Mouse (Mus musculus) embryonic fibroblast, embryonic 13.5 days (primary cell): Measurements from ENCODE around the gene Tas2r109. TPM values are rescaled to one million over a fixed set of nuclear protein-coding genes. Genes with fewer than 3 reads are reported as not detected.
"Not testable (repeated sequence)": the region's sequence is repeated elsewhere in the genome, so short reads cannot be mapped to it uniquely, and the experiment has no call there.

Source experiments
- H3K27ac ChIP-seq: 2 replicates; pipeline ENCODE4 v1.5.1; 2012; ENCODE audit warnings: low read length, control low read depth, inconsistent platforms; ENCODE audit not compliant: insufficient read depth
- H3K4me1 ChIP-seq: 2 replicates; pipeline ENCODE4 v1.6.1; 2011; ENCODE audit warnings: low read length; ENCODE audit not compliant: control insufficient read depth, insufficient read depth
- H3K4me3 ChIP-seq: 2 replicates; pipeline ENCODE4 v1.5.1; 2011; ENCODE audit warnings: mild to moderate bottlenecking, control low read depth, low read length; ENCODE audit not compliant: insufficient read depth
- CTCF ChIP-seq: IDR thresholded peaks from 2 replicates; pipeline ENCODE4 v1.5.1; 2011; ENCODE audit warnings: mild to moderate bottlenecking, control low read depth, low read length, moderate library complexity, borderline replicate concordance; ENCODE audit not compliant: insufficient read depth
- POLR2A ChIP-seq: IDR thresholded peaks from 2 replicates; pipeline ENCODE4 v1.6.1; 2011; ENCODE audit warnings: low read depth, mild to moderate bottlenecking, control low read depth, low read length, moderate library complexity
- polyA plus RNA-seq: library from polyadenylated mRNA; stranded (reverse); fragments of >200 nt; gene quantifications from 2 replicates; pipeline ENCODE4 v1.2.4, GENCODE M21; 2011; ENCODE audit warnings: low read depth; ENCODE audit not compliant: missing spikeins, insufficient read length

Tas2r109 gene
- polyA plus RNA-seq: not detected in 2 replicates

GRCm38 (mm10) chr6:132980865-132981264 is at the start of gene Tas2r109:
Gene Tas2r109, minus strand, starts transcription at chr6:132980965.
- Histone ChIP-seq H3K27ac (no peak within 1 kb of the TSS), H3K4me3 (no peak within 1 kb of the TSS), H3K4me1 (no peaks in the 10 kb centered on the region)
- no peak for TF ChIP-seq POLR2A

GRCm38 (mm10) chr6:132957819-132958218 is 22.9 kb downstream of the Tas2r109 start, which contains the start of gene Tas2r131:
Gene Tas2r131, minus strand, starts transcription at chr6:132957919.
- no peak within 1 kb of the TSS for H3K27ac ChIP-seq
- TF ChIP-seq CTCF (no peak), POLR2A (no peak)
- H3K4me1 ChIP-seq: no peaks in the 10 kb centered on the region
- H3K4me3 ChIP-seq: no peak within 1 kb of the TSS

- TF ChIP-seq POLR2A (no peak), CTCF (no peak)
- H3K4me1 ChIP-seq: no peaks in the 10 kb centered on the region
- H3K4me3 ChIP-seq: no peak within 1 kb of the TSS
- no peak within 1 kb of the TSS for H3K27ac ChIP-seq
Observed at GRCm38 (mm10) chr6:132950802-132951201, 30.0 kb downstream of the Tas2r109 start, which contains the start of gene Tas2r129. Gene Tas2r129, plus strand, starts transcription at chr6:132951102.

GRCm38 (mm10) chr6:132941376-132941775 is 39.4 kb downstream of the Tas2r109 start:
- H3K4me3 ChIP-seq, H3K4me1 ChIP-seq, H3K27ac ChIP-seq: not testable (repeated sequence)

Other genes with a start within 250 kb of the Tas2r109 start
- not detected in 2 replicates for gene Tas2r115, start 242.9 kb downstream of the Tas2r109 start, polyA plus RNA-seq
- not detected in 2 replicates for gene Tas2r124, start 226.2 kb downstream of the Tas2r109 start, polyA plus RNA-seq
- gene Tas2r102, start 218.8 kb downstream of the Tas2r109 start, polyA plus RNA-seq: not detected in 2 replicates
- not detected in 2 replicates for gene Tas2r136, start 202.8 kb downstream of the Tas2r109 start, polyA plus RNA-seq
- not detected in 2 replicates for gene Tas2r117, start 178.1 kb downstream of the Tas2r109 start, polyA plus RNA-seq
- gene Tas2r123, start 133.8 kb downstream of the Tas2r109 start, polyA plus RNA-seq: not detected in 2 replicates
- not detected in 2 replicates for gene Tas2r116, start 125.5 kb downstream of the Tas2r109 start, polyA plus RNA-seq
- gene Tas2r110, start 113.0 kb downstream of the Tas2r109 start, polyA plus RNA-seq: not detected in 2 replicates
- not detected in 2 replicates for gene Tas2r113, start 88.0 kb downstream of the Tas2r109 start, polyA plus RNA-seq
- gene Tas2r125, start 71.3 kb downstream of the Tas2r109 start, polyA plus RNA-seq: not detected in 2 replicates
- gene Tas2r129, start 29.9 kb downstream of the Tas2r109 start, polyA plus RNA-seq: not detected in 2 replicates
- gene Tas2r131, start 23.0 kb downstream of the Tas2r109 start, polyA plus RNA-seq: not detected in 2 replicates
- not detected in 2 replicates for gene Tas2r103, start 56.1 kb upstream of the Tas2r109 start, polyA plus RNA-seq
- not detected in 2 replicates for gene Tas2r140, start 74.9 kb upstream of the Tas2r109 start, polyA plus RNA-seq
- gene Smim10l1, start 123.9 kb upstream of the Tas2r109 start, polyA plus RNA-seq: 56.1 and 63.3 TPM in 2 replicates